Mouse (Mus musculus) G1E (cell line): ENCODE results near the gene Trmt11. TPM values are rescaled to one million over a fixed set of nuclear protein-coding genes. Genes with fewer than 3 reads are reported as not detected.

Experiments
- ATAC-seq: 2 replicates; pipeline ENCODE4 v1.8.0; 2016; ENCODE audit warnings: mild to moderate bottlenecking; ENCODE audit not compliant: insufficient number of reproducible peaks, poor library complexity, low FRiP score, severe bottlenecking; ENCODE audit errors: extremely low read depth
- DNase-seq: peaks from one replicate; pipeline ENCODE4 v3.0.0; 2012; ENCODE audit warnings: low spot score
- H3K27me3 ChIP-seq: 2 replicates; pipeline ENCODE4 v1.6.1; 2012; ENCODE audit warnings: mild to moderate bottlenecking, low read length, inconsistent platforms; ENCODE audit not compliant: insufficient read depth
- H3K36me3 ChIP-seq: replicated peaks from 2 replicates; pipeline ENCODE3; 2012; ENCODE audit warnings: mild to moderate bottlenecking, inconsistent platforms
- H3K4me1 ChIP-seq: 2 replicates; pipeline ENCODE4 v1.6.1; 2012; ENCODE audit warnings: low read depth, low read length, inconsistent platforms, mixed read lengths; ENCODE audit not compliant: insufficient read depth
- H3K4me3 ChIP-seq: 2 replicates; pipeline ENCODE4 v1.5.1; 2012; ENCODE audit warnings: low read depth, mild to moderate bottlenecking, inconsistent platforms, low read length, moderate library complexity, mixed read lengths
- H3K9me3 ChIP-seq: replicated peaks from 2 replicates; pipeline ENCODE4 v1.6.1; 2012; ENCODE audit warnings: inconsistent platforms
- CTCF ChIP-seq: IDR thresholded peaks from 2 replicates; pipeline ENCODE4 v1.5.1; 2012; ENCODE audit warnings: low read depth, low read length, inconsistent platforms, mixed read lengths
- GATA1 ChIP-seq: IDR thresholded peaks from 2 replicates; pipeline ENCODE4 v1.6.1; 2012; ENCODE audit warnings: borderline replicate concordance, low read length, inconsistent platforms, mixed read lengths
- GATA2 ChIP-seq: IDR thresholded peaks from 2 replicates; pipeline ENCODE4 v1.6.1; 2012; ENCODE audit warnings: low read depth, low read length, inconsistent platforms, borderline replicate concordance
- POLR2AphosphoS5 ChIP-seq: IDR thresholded peaks from 2 replicates; pipeline ENCODE4 v1.6.1; 2012; ENCODE audit warnings: low read depth, low read length, inconsistent platforms; ENCODE audit not compliant: insufficient replicate concordance
- TAL1 ChIP-seq: conservative IDR thresholded peaks from 2 replicates; pipeline ENCODE4 v1.6.1; 2012; ENCODE audit warnings: low read depth, low read length, inconsistent platforms, mixed read lengths
- polyA plus RNA-seq: library from polyadenylated mRNA; stranded (reverse); fragments of >175 nt; gene quantifications from 2 replicates; pipeline ENCODE4 v1.2.3, GENCODE M21; 2012
- total RNA-seq, 2 experiments: library from RNA; stranded (forward) in 1 of 2; stranded (reverse) in 1 of 2; fragments of 200-1000 nt in 1 of 2; fragments of >200 nt in 1 of 2; fragmentation: Nextera tagmentation in 1 of 2; gene quantifications; 2 replicates each; pipeline ENCODE4 v1.2.3; 2014 to 2017

Gene Trmt11
- total and polyA plus RNA-seq, 3 experiments = 2.5 to 44.5 (median 33.9) TPM

DNA sequence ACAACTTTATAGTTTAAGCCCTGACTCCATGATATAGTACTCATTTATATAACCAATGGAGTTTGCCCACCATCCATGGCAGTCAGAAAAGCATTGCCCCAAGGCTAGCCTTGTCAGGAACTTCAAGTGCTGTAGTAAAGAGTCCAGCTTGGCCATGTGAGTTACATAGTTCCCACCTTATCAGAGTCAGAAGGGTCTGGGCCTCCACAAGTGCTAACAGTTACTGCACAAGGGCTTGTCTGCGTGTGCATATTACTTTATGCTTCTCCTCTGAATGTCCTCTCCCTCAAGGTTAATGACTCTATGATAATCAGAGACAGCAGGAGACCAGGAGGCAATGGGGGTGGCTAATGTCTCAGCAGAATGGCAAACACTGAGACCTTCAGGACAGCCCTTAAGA, 73.4 kb downstream of the Trmt11 start:
- DNase-seq (no peak), ATAC-seq (no peak)
- Histone ChIP-seq H3K4me3 (no peak overlapping the region), H3K9me3 (no peaks in the 10 kb centered on the region), H3K27me3 (no peaks in the 10 kb centered on the region), H3K4me1 (no peaks in the 10 kb centered on the region), H3K36me3 (peaks cover 45% of the 10 kb centered on the region)
- TF ChIP-seq GATA1 (no peak), CTCF (no peak), TAL1 (no peak), POLR2AphosphoS5 (no peak), GATA2 (no peak)

GRCm38 (mm10) chr10:30521727-30522126, 78.8 kb downstream of the Trmt11 start:
- no peak for TF ChIP-seq POLR2AphosphoS5
- TF ChIP-seq GATA2 = no peak
- no peak for TF ChIP-seq CTCF
- no peak for TF ChIP-seq GATA1
- no peak for TF ChIP-seq TAL1
- Histone ChIP-seq H3K36me3 (peaks cover 8% of the 10 kb centered on the region), H3K9me3 (no peaks in the 10 kb centered on the region), H3K4me3 (no peak overlapping the region), H3K27me3 (no peaks in the 10 kb centered on the region), H3K4me1 (no peaks in the 10 kb centered on the region)
- no peak for ATAC-seq
- no peak for DNase-seq

DNA sequence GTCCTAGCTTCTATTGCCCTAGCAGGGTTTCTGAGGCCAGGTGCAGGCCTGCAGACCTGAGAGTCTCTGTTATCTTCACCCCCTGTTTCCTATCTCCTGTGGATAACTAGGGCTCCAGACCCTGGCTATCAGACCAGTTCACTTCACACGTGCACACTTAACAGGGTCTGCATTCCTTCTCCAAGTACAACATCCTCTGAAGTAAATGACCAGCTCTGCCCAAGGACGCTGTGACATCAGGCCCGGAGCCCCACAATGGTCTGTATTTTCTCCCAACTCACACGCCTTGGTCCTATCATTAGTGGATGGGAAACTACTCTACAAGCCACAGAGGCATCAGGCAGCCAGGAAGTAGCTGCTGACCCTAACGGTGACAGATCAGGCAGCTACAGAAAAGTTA, 81.4 kb downstream of the Trmt11 start:
- H3K4me3 ChIP-seq = no peak overlapping the region
- H3K9me3 ChIP-seq = no peaks in the 10 kb centered on the region
- TF ChIP-seq GATA2 (no peak), GATA1 (no peak), TAL1 (no peak), POLR2AphosphoS5 (no peak), CTCF (no peak)
- ATAC-seq (no peak), DNase-seq (no peak)
- H3K4me1 ChIP-seq = no peaks in the 10 kb centered on the region
- H3K27me3 ChIP-seq = no peaks in the 10 kb centered on the region
- H3K36me3 ChIP-seq = peaks cover 5% of the 10 kb centered on the region

DNA sequence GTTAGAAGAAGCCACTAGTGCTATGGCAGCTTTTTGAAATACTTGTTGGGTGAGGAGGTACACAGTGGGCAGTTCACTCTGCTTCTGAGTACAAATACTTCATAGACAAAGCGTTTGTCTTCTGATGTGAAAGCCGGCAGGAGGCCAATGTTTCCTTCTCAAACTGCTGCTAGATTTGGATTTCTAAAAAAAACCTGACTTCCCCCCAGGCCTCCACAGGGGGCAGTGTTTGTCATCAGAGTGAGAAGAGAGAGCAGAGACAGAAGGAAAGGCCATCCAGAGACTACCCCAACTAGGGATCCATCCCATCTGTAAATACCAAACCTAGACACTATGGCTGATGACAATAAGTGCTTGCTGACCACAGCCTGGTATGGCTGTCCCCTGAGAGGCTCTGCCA, 83.3 kb downstream of the Trmt11 start:
- H3K27me3 ChIP-seq = no peaks in the 10 kb centered on the region
- no peaks in the 10 kb centered on the region for H3K9me3 ChIP-seq
- no peak for DNase-seq
- TF ChIP-seq TAL1 (no peak), GATA2 (no peak), GATA1 (no peak), POLR2AphosphoS5 (no peak)
- H3K4me3 ChIP-seq = no peak overlapping the region
- H3K4me1 ChIP-seq = no peaks in the 10 kb centered on the region
- H3K36me3 ChIP-seq = peaks cover 5% of the 10 kb centered on the region
- ATAC-seq = no peak

- TF ChIP-seq TAL1 (no peak), GATA1 (no peak), CTCF (no peak), GATA2 (no peak), POLR2AphosphoS5 (no peak)
- no peak overlapping the region for H3K4me3 ChIP-seq
- no peaks in the 10 kb centered on the region for H3K9me3 ChIP-seq
- H3K4me1 ChIP-seq = no peaks in the 10 kb centered on the region
- ATAC-seq (no peak), DNase-seq (no peak)
- no peaks in the 10 kb centered on the region for H3K27me3 ChIP-seq
- peaks cover 1% of the 10 kb centered on the region for H3K36me3 ChIP-seq
Measured at GRCm38 (mm10) chr10:30516771-30517170, 83.8 kb downstream of the Trmt11 start.

- H3K27me3 ChIP-seq = no peaks in the 10 kb centered on the region; the same call in 1 of the 2 replicates
- no peaks in the 10 kb centered on the region for H3K9me3 ChIP-seq
- DNase-seq (no peak), ATAC-seq (no peak)
- no peak overlapping the region for H3K4me3 ChIP-seq
- no peaks in the 10 kb centered on the region for H3K4me1 ChIP-seq
- TF ChIP-seq POLR2AphosphoS5 (no peak), CTCF (no peak), TAL1 (no peak), GATA2 (no peak), GATA1 (no peak)
- H3K36me3 ChIP-seq = no peaks in the 10 kb centered on the region
Measured at GRCm38 (mm10) chr10:30504736-30505135, 95.8 kb downstream of the Trmt11 start.

DNA sequence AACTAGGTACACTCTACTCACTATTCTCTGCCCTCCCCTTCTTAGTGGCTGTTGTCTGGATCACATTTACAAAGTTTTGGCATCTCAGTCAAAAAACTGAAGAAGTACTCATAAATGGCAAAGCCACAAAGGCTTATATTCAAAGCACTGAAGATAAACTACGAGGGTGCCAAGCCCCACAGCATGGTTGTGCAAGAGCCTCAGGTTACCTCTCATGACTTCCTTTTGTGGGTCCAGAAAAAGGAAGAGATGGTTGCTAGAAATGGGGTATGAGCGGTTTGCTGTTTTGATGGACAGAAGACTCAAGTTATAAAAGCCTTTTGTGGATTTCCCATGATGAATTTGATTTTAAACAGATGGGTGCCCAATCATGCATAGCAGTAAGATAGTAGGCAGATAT, 97.4 kb downstream of the Trmt11 start:
- no peaks in the 10 kb centered on the region for H3K9me3 ChIP-seq

More for the DNA sequence above, 97.4 kb downstream of the Trmt11 start:
- TF ChIP-seq GATA2 (no peak), GATA1 (no peak), CTCF (no peak), POLR2AphosphoS5 (no peak)
- DNase-seq = no peak
- Histone ChIP-seq H3K4me3 (no peak overlapping the region), H3K4me1 (no peaks in the 10 kb centered on the region), H3K36me3 (no peaks in the 10 kb centered on the region), H3K27me3 (no peaks in the 10 kb centered on the region)
- ATAC-seq = no peak
